Mouse (Mus musculus) lung, adult 2 months (tissue): Measurements from ENCODE around the gene Tmcc2.

Experiments
- CTCF ChIP-seq: fragments of 200-500 bp; IDR thresholded peaks from 2 replicates; pipeline ENCODE4 v1.5.1; 2011; ENCODE audit warnings: mild to moderate bottlenecking, low read length, control low read depth; ENCODE audit not compliant: insufficient read depth
- POLR2A ChIP-seq: fragments of 200-500 bp; IDR thresholded peaks from 2 replicates; pipeline ENCODE4 v1.6.1; 2011; ENCODE audit warnings: low read depth, mild to moderate bottlenecking, control low read depth, low read length, borderline replicate concordance; ENCODE audit errors: extremely low read depth

- no peak for TF ChIP-seq CTCF
- TF ChIP-seq POLR2A, result no peak
Measured at GRCm38 (mm10) chr1:132430818-132431217, 39.7 kb upstream of the Tmcc2 start.
